Mouse (Mus musculus) brown adipose tissue, adult 24 weeks (tissue): ENCODE results near the gene Reg3b. TPM values are rescaled to one million over a fixed set of nuclear protein-coding genes. Genes with fewer than 3 reads are reported as not detected.
"Not testable (repeated sequence)": the region's sequence is repeated elsewhere in the genome, so short reads cannot be mapped to it uniquely, and the experiment has no call there.

Experiments
- H3K27ac ChIP-seq: fragments of 200-500 bp; replicated peaks from 2 replicates; pipeline ENCODE4 v1.5.1; 2012; ENCODE audit warnings: low read depth, mild to moderate bottlenecking, low read length
- H3K4me1 ChIP-seq: fragments of 200-500 bp; 2 replicates; pipeline ENCODE4 v1.6.1; 2012; ENCODE audit warnings: low read length, mixed read lengths; ENCODE audit not compliant: control insufficient read depth, insufficient read depth, insufficient read length
- H3K4me3 ChIP-seq: fragments of 200-500 bp; 2 replicates; pipeline ENCODE4 v1.5.1; 2012; ENCODE audit warnings: low read depth, mild to moderate bottlenecking, low read length, moderate library complexity; ENCODE audit not compliant: insufficient read depth
- polyA plus RNA-seq: library from polyadenylated mRNA; stranded (reverse); fragments of >200 nt; gene quantifications from 2 replicates; pipeline ENCODE4 v1.2.4, GENCODE M21; 2012; ENCODE audit not compliant: missing spikeins, insufficient read depth, insufficient read length

Reg3b gene
- not detected in 2 replicates for polyA plus RNA-seq

GRCm38 (mm10) chr6:78370357-78370756 lies at the start of gene Reg3b:
Gene Reg3b, plus strand, starts transcription at chr6:78370657.
- Histone ChIP-seq H3K27ac (no peak within 1 kb of the TSS), H3K4me3 (no peak within 1 kb of the TSS), H3K4me1 (no peaks in the 10 kb centered on the region)

GRCm38 (mm10) chr6:78327798-78328197 lies 42.7 kb upstream of the Reg3b start:
- Histone ChIP-seq H3K27ac (no peak overlapping the region), H3K4me3 (no peak overlapping the region), H3K4me1 (no peaks in the 10 kb centered on the region)

GRCm38 (mm10) chr6:78329166-78329565 lies 41.3 kb upstream of the Reg3b start:
- Histone ChIP-seq H3K4me1 (no peaks in the 10 kb centered on the region), H3K27ac (no peak overlapping the region), H3K4me3 (no peak overlapping the region)

GRCm38 (mm10) chr6:78331919-78332569 lies 38.4 kb upstream of the Reg3b start:
- H3K27ac ChIP-seq, result no peak overlapping the region
- no peak overlapping the region for H3K4me3 ChIP-seq
- H3K4me1 ChIP-seq, result no peaks in the 10 kb centered on the region

- no peak overlapping the region for H3K4me3 ChIP-seq
- H3K4me1 ChIP-seq, result no peaks in the 10 kb centered on the region
- H3K27ac ChIP-seq, result no peak overlapping the region
Measured at GRCm38 (mm10) chr6:78340296-78340695, 30.2 kb upstream of the Reg3b start.

- no peaks in the 10 kb centered on the region for H3K4me1 ChIP-seq
- no peak overlapping the region for H3K4me3 ChIP-seq
- H3K27ac ChIP-seq, result no peak overlapping the region
Measured at GRCm38 (mm10) chr6:78341689-78342088, 28.8 kb upstream of the Reg3b start.

- Histone ChIP-seq H3K4me3 (no peak overlapping the region), H3K27ac (no peak overlapping the region), H3K4me1 (no peaks in the 10 kb centered on the region)
Measured at GRCm38 (mm10) chr6:78361971-78362563, 8.4 kb upstream of the Reg3b start.

GRCm38 (mm10) chr6:78378765-78379164 lies 8.3 kb downstream of the Reg3b start, which contains the start of gene Reg3d:
Gene Reg3d, minus strand, starts transcription at chr6:78378865.
- no peak within 1 kb of the TSS for H3K27ac ChIP-seq
- H3K4me1 ChIP-seq, result no peaks in the 10 kb centered on the region
- H3K4me3 ChIP-seq, result no peak within 1 kb of the TSS

- H3K4me3 ChIP-seq, result no peak within 1 kb of the TSS
- H3K4me1 ChIP-seq, result no peaks in the 10 kb centered on the region
- H3K27ac ChIP-seq, result no peak within 1 kb of the TSS
Measured at GRCm38 (mm10) chr6:78380409-78380808, 10.0 kb downstream of the Reg3b start, which contains the start of gene Reg3a. Gene Reg3a, plus strand, starts transcription at chr6:78380709.

GRCm38 (mm10) chr6:78385609-78386008 lies 15.2 kb downstream of the Reg3b start:
- no peak overlapping the region for H3K27ac ChIP-seq
- no peak overlapping the region for H3K4me3 ChIP-seq
- no peaks in the 10 kb centered on the region for H3K4me1 ChIP-seq

GRCm38 (mm10) chr6:78395323-78395722 lies 24.9 kb downstream of the Reg3b start, which contains the start of gene Reg2:
Gene Reg2, plus strand, starts transcription at chr6:78395623.
- not testable (repeated sequence) for H3K4me3 ChIP-seq, H3K4me1 ChIP-seq, H3K27ac ChIP-seq

GRCm38 (mm10) chr6:78422411-78422810 lies 52.0 kb downstream of the Reg3b start, which contains the start of gene Reg1:
Gene Reg1, plus strand, starts transcription at chr6:78422711.
- not testable (repeated sequence) for H3K4me3 ChIP-seq, H3K4me1 ChIP-seq, H3K27ac ChIP-seq

Other genes with a start within 250 kb of the Reg3b start
- gene Reg3d, start 8.2 kb downstream of the Reg3b start, polyA plus RNA-seq, result not detected in 2 replicates
- gene Reg3a, start 10.1 kb downstream of the Reg3b start, polyA plus RNA-seq, result not detected in 2 replicates
- not detected in 2 replicates for gene Reg2, start 25.0 kb downstream of the Reg3b start, polyA plus RNA-seq
- gene Reg1, start 52.1 kb downstream of the Reg3b start, polyA plus RNA-seq, result not detected in 2 replicates
- gene Reg3g, start 98.2 kb downstream of the Reg3b start, polyA plus RNA-seq, result not detected in 2 replicates